ENCODE assay signal across 12 mouse cellular contexts in genomic region chr8:77630691-77631090, GRCm38 (mm10). TPM values are rescaled to one million over a fixed set of nuclear protein-coding genes. Genes with fewer than 3 reads are reported as not detected.
DNase-seq lines count a peak whose midpoint lies in the region; ATAC-seq lines count a peak whose summit lies in the region.
"Had no signal": no experiment of that assay in that cellular context is flagged by ENCODE, and none has a peak within 500 bp of the region (broad histone marks: within the 10 kb centered on the region; RNA-seq: fewer than 3 reads in every experiment).

No protein-coding gene starts in this region.

- no peak for ATAC-seq in kidney, embryonic 16.5 days (ENCODE audit: low FRiP score, low TSS enrichment)
- peak; percentile 51; the same call in 1 of the 2 replicates for ATAC-seq in neural tube, embryonic 14.5 days (ENCODE audit: low read depth)

- 53% methylated on average over 3 of the region's 3 CpGs for WGBS in kidney, embryonic 16.5 days
- WGBS in neural tube, embryonic 14.5 days, result 53% methylated on average over 3 of the region's 3 CpGs

- H3K36me3 ChIP-seq in kidney, embryonic 16.5 days (ENCODE audit: insufficient read depth, low read length), result no peaks in the 10 kb centered on the region
- no peaks in the 10 kb centered on the region for H3K36me3 ChIP-seq in neural tube, embryonic 14.5 days (ENCODE audit: control insufficient read depth, insufficient read depth, low read length)
- H3K36me3 ChIP-seq: forebrain, embryonic 10.5 days; limb, embryonic 12.5 days had no signal

- peak; percentile 15 to 28 for DNase-seq in cerebellum, postnatal 10 days
- DNase-seq in cerebellum, adult 11-12 months, result no peak
- no peak for DNase-seq in kidney, postnatal 14 days
- DNase-seq in neural tube, embryonic 10.5 days (ENCODE audit: extremely low spot score, low spot score), result no peak
- DNase-seq in layer of hippocampus, postnatal 36 days, result no peak
- DNase-seq in testis, postnatal 14 days (ENCODE audit: low spot score), result no peak

- H3K9me3 ChIP-seq in kidney, embryonic 16.5 days (ENCODE audit: low read length), result no peaks in the 10 kb centered on the region
- no peaks in the 10 kb centered on the region for H3K9me3 ChIP-seq in neural tube, embryonic 14.5 days (ENCODE audit: control insufficient read depth, low read length)
- H3K9me3 ChIP-seq: forebrain, embryonic 10.5 days; limb, embryonic 12.5 days had no signal

- no peak overlapping the region for H3K4me3 ChIP-seq in kidney, embryonic 16.5 days (ENCODE audit: low read length)
- no peak overlapping the region for H3K4me3 ChIP-seq in neural tube, embryonic 14.5 days (ENCODE audit: low read depth, low read length)
- H3K4me3 ChIP-seq: forebrain, embryonic 10.5 days; limb, embryonic 12.5 days; myocyte had no signal

- H3K4me1 ChIP-seq in kidney, embryonic 16.5 days (ENCODE audit: insufficient read depth, low read length), result 0 out of 2 replicates have a peak, but pooled peaks cover 4% of the 10 kb centered on the region
- no peaks in the 10 kb centered on the region for H3K4me1 ChIP-seq in neural tube, embryonic 14.5 days (ENCODE audit: control insufficient read depth, insufficient read depth, low read length)

- peak overlapping the region; percentile 29; the same call in 1 of the 2 replicates for H3K27ac ChIP-seq in kidney, embryonic 16.5 days (ENCODE audit: low read length)
- no peak overlapping the region for H3K27ac ChIP-seq in neural tube, embryonic 14.5 days (ENCODE audit: low read depth, low read length)
- H3K27ac ChIP-seq: forebrain, embryonic 10.5 days; limb, embryonic 12.5 days had no signal

- no peaks in the 10 kb centered on the region for H3K27me3 ChIP-seq in kidney, embryonic 16.5 days (ENCODE audit: insufficient read depth, low read length)
- no peaks in the 10 kb centered on the region for H3K27me3 ChIP-seq in neural tube, embryonic 14.5 days (ENCODE audit: control insufficient read depth, insufficient read depth, low read length)
- H3K27me3 ChIP-seq: limb, embryonic 12.5 days had no signal

- H3K4me2 ChIP-seq in kidney, embryonic 16.5 days (replicated peaks; ENCODE audit: low read depth, low read length), result no peak overlapping the region
- no peak overlapping the region for H3K4me2 ChIP-seq in neural tube, embryonic 14.5 days (ENCODE audit: low read depth, low read length)
- H3K4me2 ChIP-seq: limb, embryonic 12.5 days had no signal

- no peak overlapping the region for H3K9ac ChIP-seq in kidney, embryonic 16.5 days (replicated peaks; ENCODE audit: low read length)
- no peak overlapping the region for H3K9ac ChIP-seq in neural tube, embryonic 14.5 days (replicated peaks; ENCODE audit: low read depth, low read length)
- H3K9ac ChIP-seq: limb, embryonic 12.5 days; liver, postnatal 0 days had no signal

RNA-seq across cellular contexts. Expression of gene Tmem184c, which starts 20.2 kb away (rescaled TPM):
- polyA plus RNA-seq in kidney, embryonic 16.5 days (2015; fragmentation: Nextera tagmentation; extraction: Ambion mirVana), result 37.7 and 39.1 TPM in 2 replicates
- 81.1 and 82.8 TPM in 2 replicates for polyA plus RNA-seq in neural tube, embryonic 14.5 days (2014; fragmentation: Nextera tagmentation; extraction: Ambion mirVana)
- total RNA-seq in layer of hippocampus, postnatal 36 days (2021), result 10 to 100 TPM; 70.9 to 71.4 TPM

Comparison
In these comparisons a context has a peak if more than half of its experiments do, and no peak if none do; other contexts are left out.
1. DNase-seq: peak in cerebellum, postnatal 10 days (2 of 2); none in cerebellum, adult 11-12 months (single experiment), kidney, postnatal 14 days (single experiment), neural tube, embryonic 10.5 days (single experiment), layer of hippocampus, postnatal 36 days (0 of 2) and testis, postnatal 14 days (single experiment).